Mouse (Mus musculus): ENCODE measurements around the gene Frat2. TPM values are rescaled to one million over a fixed set of nuclear protein-coding genes. Genes with fewer than 3 reads are reported as not detected.

The Frat2 gene
- 5.0 and 6.8 TPM in 2 replicates for polyA plus RNA-seq (2014; fragmentation: Nextera tagmentation; extraction: Ambion mirVana)

DNA sequence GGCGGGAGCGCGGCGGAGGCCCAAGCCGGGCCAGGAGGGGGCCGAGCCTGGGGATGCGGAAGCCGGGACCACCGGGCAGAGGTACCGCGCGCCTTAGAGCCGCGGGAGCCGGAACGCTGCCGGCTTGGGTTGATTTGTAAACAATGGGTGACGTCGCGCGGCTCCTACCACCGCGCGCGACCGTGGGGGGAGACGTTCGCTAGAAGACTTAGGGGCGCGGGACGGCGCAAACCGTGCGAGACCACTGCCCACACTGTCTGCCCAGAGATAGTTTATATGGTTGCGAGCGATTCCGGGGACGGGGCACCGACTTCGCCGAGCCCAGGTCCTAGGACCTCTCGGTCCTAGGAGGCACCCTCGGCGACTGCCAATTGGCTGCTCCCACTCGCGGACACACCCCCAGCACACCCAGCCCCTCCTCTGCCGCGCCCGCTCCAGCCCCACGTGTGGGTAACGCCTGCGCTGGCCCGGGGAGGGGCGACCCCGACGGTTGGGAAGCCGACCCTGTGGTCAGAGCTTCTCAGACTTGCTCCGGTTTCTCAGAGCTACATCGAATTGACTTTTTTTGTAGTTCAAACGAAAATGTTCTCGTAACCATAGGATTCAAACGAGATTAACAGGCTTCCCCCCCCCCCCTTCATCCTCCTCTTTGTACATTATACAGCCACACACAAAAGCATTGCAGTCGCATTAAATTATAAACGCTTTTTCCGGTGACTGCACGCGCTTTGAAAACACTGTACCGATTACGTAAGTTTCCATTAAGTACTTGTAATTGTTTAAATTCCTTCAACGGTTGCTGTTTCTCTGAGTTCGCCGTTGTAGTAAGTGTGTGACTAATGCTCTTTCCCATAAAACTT lies at the start of gene Frat2:
Gene Frat2, minus strand, starts transcription at position 141 of the 860 bp plus-strand sequence.
- Histone ChIP-seq H3K27me3 (ENCODE audit: control insufficient read depth, insufficient read depth, low read length) (no peaks in the 10 kb centered on the region), H3K9ac (ENCODE audit: low read depth, low read length) (peak within 1 kb of the TSS; percentile 80), H3K9me3 (ENCODE audit: control insufficient read depth, low read length) (no peaks in the 10 kb centered on the region), H3K4me1 (replicated peaks; ENCODE audit: control insufficient read depth, insufficient read depth, low read length) (peaks cover 5% of the 10 kb centered on the region; the same call in 1 of the 2 replicates), H3K4me3 (ENCODE audit: low read depth, low read length) (peak within 1 kb of the TSS; percentile 74), H3K36me3 (ENCODE audit: control insufficient read depth, insufficient read depth, low read length) (no peaks in the 10 kb centered on the region), H3K27ac (ENCODE audit: low read depth, low read length) (peak within 1 kb of the TSS; percentile 88), H3K4me2 (replicated peaks; ENCODE audit: low read depth, low read length) (peak within 1 kb of the TSS; percentile 98)
- ATAC-seq (ENCODE audit: low FRiP score) (peak; percentile 95), DNase-seq (ENCODE audit: low spot score) (peak; percentile 92)
- 1% methylated on average over 66 of the region's 72 CpGs for WGBS

DNA sequence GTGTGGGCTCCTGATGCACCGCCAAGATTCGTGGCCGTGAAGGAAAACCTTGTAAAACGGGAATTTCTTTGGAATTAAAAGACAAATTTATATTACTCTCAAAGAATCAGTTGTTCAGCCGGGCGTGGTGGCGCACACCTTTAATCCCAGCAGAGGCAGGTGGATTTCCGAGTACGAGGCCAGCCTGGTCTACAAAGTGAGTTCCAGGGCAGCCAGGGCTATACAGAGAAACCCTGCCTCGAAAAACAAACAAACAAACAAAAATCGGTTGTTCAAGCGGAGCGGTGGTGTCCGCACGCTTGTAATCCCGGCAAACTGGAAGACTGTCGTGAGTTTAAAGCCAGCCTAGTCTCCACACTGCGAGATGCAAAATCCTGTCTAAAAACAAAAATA lies 48.4 kb upstream of the Frat2 start:
- peak overlapping the region; percentile 77 for H3K4me2 ChIP-seq (replicated peaks; ENCODE audit: low read depth, low read length)
- H3K27ac ChIP-seq (ENCODE audit: low read depth, low read length) = no peak overlapping the region
- no peaks in the 10 kb centered on the region for H3K36me3 ChIP-seq (ENCODE audit: control insufficient read depth, insufficient read depth, low read length)
- no peak for DNase-seq (ENCODE audit: low spot score)
- peak overlapping the region; percentile 85 for H3K4me3 ChIP-seq (ENCODE audit: low read depth, low read length)
- no peak for ATAC-seq (ENCODE audit: low FRiP score)
- peak overlapping the region; percentile 52 for H3K9ac ChIP-seq (ENCODE audit: low read depth, low read length)
- H3K4me1 ChIP-seq (replicated peaks; ENCODE audit: control insufficient read depth, insufficient read depth, low read length) = peaks cover 5% of the 10 kb centered on the region
- 19% methylated on average over 18 of the region's 18 CpGs for WGBS
- no peaks in the 10 kb centered on the region for H3K27me3 ChIP-seq (ENCODE audit: control insufficient read depth, insufficient read depth, low read length)
- no peaks in the 10 kb centered on the region for H3K9me3 ChIP-seq (ENCODE audit: control insufficient read depth, low read length)

DNA sequence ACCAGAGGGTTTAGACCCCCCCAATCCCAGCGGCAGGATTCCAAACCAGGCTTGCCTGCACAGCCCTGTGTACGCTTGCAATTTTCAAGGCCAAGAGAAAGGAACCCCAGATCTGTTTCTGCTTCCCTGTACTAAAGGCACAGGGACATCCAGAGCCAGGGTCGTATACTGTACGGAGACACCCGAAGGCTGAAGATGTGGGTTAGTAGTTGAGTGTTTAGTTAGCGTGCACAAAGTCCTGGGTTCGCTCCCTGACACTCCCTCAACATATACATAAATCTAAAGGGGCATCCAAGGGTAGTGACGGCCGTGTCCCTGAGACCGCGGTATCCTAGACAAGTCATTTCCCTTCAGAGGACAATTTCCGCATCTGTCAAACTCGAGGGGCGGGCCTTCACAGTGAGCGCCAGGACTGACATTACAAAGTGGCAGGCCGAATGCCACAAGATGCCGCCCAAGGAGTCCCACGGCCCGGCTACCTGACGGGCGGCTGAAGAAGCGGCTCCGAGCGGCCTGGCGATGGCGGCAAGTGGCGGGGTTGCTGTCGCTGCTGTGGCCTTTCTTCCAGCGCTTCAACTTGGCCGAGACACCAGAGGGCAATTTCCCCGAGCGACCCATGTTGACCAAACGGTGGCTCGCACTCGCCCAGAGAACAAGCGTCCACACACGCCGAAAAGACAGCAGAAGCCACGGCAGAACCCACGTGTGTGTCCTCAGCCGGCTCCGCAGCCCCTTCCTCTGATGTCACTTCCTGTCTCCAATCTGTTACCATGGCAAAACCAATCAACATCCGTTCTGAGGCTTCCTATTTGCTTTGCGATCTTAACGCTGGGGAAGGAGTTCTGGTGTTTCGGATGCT lies 47.8 kb upstream of the Frat2 start, which contains the start of gene Rrp12:
Gene Rrp12, minus strand, starts transcription at position 714 of the 859 bp plus-strand sequence.
- peak within 1 kb of the TSS; percentile 77 for H3K4me2 ChIP-seq (replicated peaks; ENCODE audit: low read depth, low read length)
- DNase-seq (ENCODE audit: low spot score) (peak; percentile 92), ATAC-seq (ENCODE audit: low FRiP score) (peak; percentile 87; the same call in 1 of the 2 replicates)
- H3K9me3 ChIP-seq (ENCODE audit: control insufficient read depth, low read length) = no peaks in the 10 kb centered on the region
- no peaks in the 10 kb centered on the region for H3K27me3 ChIP-seq (ENCODE audit: control insufficient read depth, insufficient read depth, low read length)
- no peak within 1 kb of the TSS for H3K27ac ChIP-seq (ENCODE audit: low read depth, low read length)
- peak within 1 kb of the TSS; percentile 85 for H3K4me3 ChIP-seq (ENCODE audit: low read depth, low read length)
- peaks cover 5% of the 10 kb centered on the region for H3K4me1 ChIP-seq (replicated peaks; ENCODE audit: control insufficient read depth, insufficient read depth, low read length)
- no peaks in the 10 kb centered on the region for H3K36me3 ChIP-seq (ENCODE audit: control insufficient read depth, insufficient read depth, low read length)
- H3K9ac ChIP-seq (ENCODE audit: low read depth, low read length) = peak within 1 kb of the TSS; percentile 52
- WGBS = 2% methylated on average over 46 of the region's 46 CpGs

DNA sequence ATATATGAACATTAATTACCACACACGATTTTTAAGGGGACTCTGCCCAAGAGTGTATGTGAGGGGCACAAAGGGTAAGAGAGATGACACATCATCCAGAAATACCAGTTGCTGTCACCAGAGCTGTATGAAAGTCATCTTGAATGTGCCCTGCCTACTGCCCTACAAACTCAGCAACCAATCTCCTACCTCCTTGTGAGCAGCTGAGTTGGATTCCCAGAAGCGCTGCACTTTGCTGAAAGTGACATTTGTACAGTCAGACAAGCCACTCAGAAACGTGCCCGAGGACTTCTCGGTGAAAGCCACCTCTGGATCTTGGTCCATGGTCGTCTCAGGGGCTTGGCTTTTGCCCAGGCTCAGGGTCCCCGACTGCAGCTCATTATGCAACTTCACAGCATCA lies 47.0 kb upstream of the Frat2 start:
- peak overlapping the region; percentile 85 for H3K4me3 ChIP-seq (ENCODE audit: low read depth, low read length)
- no peaks in the 10 kb centered on the region for H3K27me3 ChIP-seq (ENCODE audit: control insufficient read depth, insufficient read depth, low read length)
- DNase-seq (ENCODE audit: low spot score) (no peak), ATAC-seq (ENCODE audit: low FRiP score) (no peak)
- no peak overlapping the region for H3K27ac ChIP-seq (ENCODE audit: low read depth, low read length)
- peaks cover 5% of the 10 kb centered on the region for H3K4me1 ChIP-seq (replicated peaks; ENCODE audit: control insufficient read depth, insufficient read depth, low read length)
- H3K36me3 ChIP-seq (ENCODE audit: control insufficient read depth, insufficient read depth, low read length) = no peaks in the 10 kb centered on the region
- H3K9me3 ChIP-seq (ENCODE audit: control insufficient read depth, low read length) = no peaks in the 10 kb centered on the region
- no peak overlapping the region; the same call in 1 of the 2 replicates for H3K9ac ChIP-seq (ENCODE audit: low read depth, low read length)
- WGBS = 49% methylated on average over 7 of the region's 7 CpGs
- peak overlapping the region; percentile 77 for H3K4me2 ChIP-seq (replicated peaks; ENCODE audit: low read depth, low read length)

DNA sequence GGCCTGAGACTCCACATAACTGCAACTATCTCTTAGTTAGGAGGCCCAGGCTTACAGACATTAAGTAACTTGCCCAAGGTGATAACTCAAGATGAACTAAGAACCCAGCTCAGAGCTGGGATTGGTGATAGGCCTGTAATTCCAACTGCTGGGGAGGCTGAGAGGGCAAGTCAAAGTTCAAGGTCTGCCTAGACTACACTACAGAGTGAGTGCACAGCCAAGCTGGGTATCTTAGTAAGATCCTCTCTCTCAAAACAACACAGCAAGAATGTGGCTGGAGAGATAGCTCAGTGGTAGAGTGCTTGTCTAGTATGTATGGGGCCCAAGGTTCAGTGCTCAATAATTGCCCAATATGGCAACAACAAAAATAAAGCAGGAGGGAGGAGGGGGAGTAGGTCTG lies 40.3 kb upstream of the Frat2 start:
- ATAC-seq (ENCODE audit: low FRiP score) (no peak), DNase-seq (ENCODE audit: low spot score) (no peak)
- Histone ChIP-seq H3K4me2 (replicated peaks; ENCODE audit: low read depth, low read length) (no peak overlapping the region), H3K36me3 (ENCODE audit: control insufficient read depth, insufficient read depth, low read length) (peaks cover 2% of the 10 kb centered on the region; the same call in 1 of the 2 replicates), H3K4me3 (ENCODE audit: low read depth, low read length) (no peak overlapping the region), H3K27ac (ENCODE audit: low read depth, low read length) (no peak overlapping the region), H3K9ac (ENCODE audit: low read depth, low read length) (no peak overlapping the region), H3K4me1 (replicated peaks; ENCODE audit: control insufficient read depth, insufficient read depth, low read length) (no peaks in the 10 kb centered on the region), H3K9me3 (ENCODE audit: control insufficient read depth, low read length) (no peaks in the 10 kb centered on the region), H3K27me3 (ENCODE audit: control insufficient read depth, insufficient read depth, low read length) (no peaks in the 10 kb centered on the region)

DNA sequence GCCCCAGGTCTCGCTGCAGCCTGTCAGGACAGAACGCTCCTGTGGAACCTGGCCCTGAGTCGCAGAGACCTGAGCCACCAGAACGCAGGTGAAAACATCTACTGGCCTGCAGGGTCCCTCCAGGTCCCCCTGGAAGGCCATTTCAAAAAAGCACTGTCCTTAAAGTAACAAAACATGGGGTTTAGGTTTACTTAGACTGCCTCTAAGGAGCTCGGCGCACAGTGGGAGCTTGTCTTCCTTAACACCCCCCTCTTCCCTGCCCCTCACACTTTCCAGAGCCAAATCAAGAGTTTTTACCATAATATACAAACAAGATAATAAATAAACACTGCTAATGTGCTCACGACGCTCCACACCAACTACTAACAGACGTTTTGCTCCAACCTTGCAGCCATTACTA lies 36.0 kb upstream of the Frat2 start:
- Histone ChIP-seq H3K4me1 (replicated peaks; ENCODE audit: control insufficient read depth, insufficient read depth, low read length) (no peaks in the 10 kb centered on the region), H3K4me2 (replicated peaks; ENCODE audit: low read depth, low read length) (no peak overlapping the region), H3K27me3 (ENCODE audit: control insufficient read depth, insufficient read depth, low read length) (no peaks in the 10 kb centered on the region), H3K4me3 (ENCODE audit: low read depth, low read length) (no peak overlapping the region), H3K9ac (ENCODE audit: low read depth, low read length) (no peak overlapping the region), H3K36me3 (ENCODE audit: control insufficient read depth, insufficient read depth, low read length) (peaks cover 4% of the 10 kb centered on the region), H3K27ac (ENCODE audit: low read depth, low read length) (no peak overlapping the region), H3K9me3 (ENCODE audit: control insufficient read depth, low read length) (no peaks in the 10 kb centered on the region)
- DNase-seq (ENCODE audit: low spot score) = no peak
- 95% methylated on average over 9 of the region's 9 CpGs for WGBS
- ATAC-seq (ENCODE audit: low FRiP score) = no peak

DNA sequence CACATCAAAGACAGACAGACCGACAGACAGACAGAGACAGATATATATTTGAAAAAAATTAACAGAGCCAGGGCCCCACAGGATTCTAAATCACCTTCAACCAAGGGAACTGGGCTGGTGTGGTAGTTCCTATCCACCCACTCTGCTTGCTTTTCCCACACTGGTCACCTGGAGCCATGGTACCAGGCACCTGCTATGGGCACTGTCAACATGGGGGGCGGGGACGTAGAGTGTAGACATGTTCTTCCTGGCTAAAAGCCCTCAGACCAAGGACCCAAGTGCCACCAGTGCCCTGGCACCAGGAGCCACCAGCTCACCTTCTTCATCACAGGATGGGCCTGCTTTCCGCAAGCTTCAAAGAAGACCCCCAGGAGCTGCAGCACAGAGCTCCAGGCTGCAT lies 33.9 kb upstream of the Frat2 start:
- Histone ChIP-seq H3K27me3 (ENCODE audit: control insufficient read depth, insufficient read depth, low read length) (no peaks in the 10 kb centered on the region), H3K27ac (ENCODE audit: low read depth, low read length) (no peak overlapping the region), H3K4me2 (replicated peaks; ENCODE audit: low read depth, low read length) (no peak overlapping the region), H3K4me1 (replicated peaks; ENCODE audit: control insufficient read depth, insufficient read depth, low read length) (no peaks in the 10 kb centered on the region), H3K36me3 (ENCODE audit: control insufficient read depth, insufficient read depth, low read length) (peaks cover 10% of the 10 kb centered on the region), H3K4me3 (ENCODE audit: low read depth, low read length) (no peak overlapping the region), H3K9me3 (ENCODE audit: control insufficient read depth, low read length) (no peaks in the 10 kb centered on the region), H3K9ac (ENCODE audit: low read depth, low read length) (no peak overlapping the region)
- WGBS = 97% methylated on average over 4 of the region's 4 CpGs
- DNase-seq (ENCODE audit: low spot score) (no peak), ATAC-seq (ENCODE audit: low FRiP score) (no peak)

DNA sequence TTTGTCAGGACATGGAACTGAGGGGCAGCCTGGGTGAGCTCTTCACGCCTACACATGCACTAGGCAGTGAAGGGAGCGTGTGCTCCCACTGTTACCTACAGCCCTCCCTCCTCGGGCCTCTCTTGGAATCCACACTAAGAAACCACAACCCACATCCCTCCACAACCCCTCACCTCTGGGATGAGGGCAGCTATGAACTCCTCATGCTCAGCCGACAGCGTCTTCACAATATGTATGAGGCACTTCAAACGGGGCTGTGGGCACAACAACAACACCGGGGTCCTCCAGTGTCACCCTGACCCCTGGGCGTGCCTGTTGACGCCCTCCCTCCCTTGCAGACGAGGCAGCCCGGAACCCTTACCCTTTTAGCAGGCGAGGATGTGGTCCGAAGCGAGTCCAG lies 26.4 kb upstream of the Frat2 start:
- Histone ChIP-seq H3K9me3 (ENCODE audit: control insufficient read depth, low read length) (no peaks in the 10 kb centered on the region), H3K9ac (ENCODE audit: low read depth, low read length) (no peak overlapping the region), H3K4me3 (ENCODE audit: low read depth, low read length) (no peak overlapping the region), H3K36me3 (ENCODE audit: control insufficient read depth, insufficient read depth, low read length) (peaks cover 11% of the 10 kb centered on the region; the same call in 1 of the 2 replicates), H3K4me2 (replicated peaks; ENCODE audit: low read depth, low read length) (no peak overlapping the region), H3K4me1 (replicated peaks; ENCODE audit: control insufficient read depth, insufficient read depth, low read length) (no peaks in the 10 kb centered on the region), H3K27me3 (ENCODE audit: control insufficient read depth, insufficient read depth, low read length) (no peaks in the 10 kb centered on the region), H3K27ac (ENCODE audit: low read depth, low read length) (no peak overlapping the region)
- no peak for ATAC-seq (ENCODE audit: low FRiP score)
- DNase-seq (ENCODE audit: low spot score) = no peak
- WGBS = 92% methylated on average over 14 of the region's 14 CpGs
